Mouse (Mus musculus) cerebellum, adult 18-20 months (tissue): ENCODE results near the gene Vtn.
"Not testable (repeated sequence)": the region's sequence is repeated elsewhere in the genome, so short reads cannot be mapped to it uniquely, and the experiment has no call there.

ENCODE experiments used
- DNase-seq, 2 experiments: peaks; one replicate each; pipeline ENCODE4 v3.0.0; 2021

The Vtn gene

DNA sequence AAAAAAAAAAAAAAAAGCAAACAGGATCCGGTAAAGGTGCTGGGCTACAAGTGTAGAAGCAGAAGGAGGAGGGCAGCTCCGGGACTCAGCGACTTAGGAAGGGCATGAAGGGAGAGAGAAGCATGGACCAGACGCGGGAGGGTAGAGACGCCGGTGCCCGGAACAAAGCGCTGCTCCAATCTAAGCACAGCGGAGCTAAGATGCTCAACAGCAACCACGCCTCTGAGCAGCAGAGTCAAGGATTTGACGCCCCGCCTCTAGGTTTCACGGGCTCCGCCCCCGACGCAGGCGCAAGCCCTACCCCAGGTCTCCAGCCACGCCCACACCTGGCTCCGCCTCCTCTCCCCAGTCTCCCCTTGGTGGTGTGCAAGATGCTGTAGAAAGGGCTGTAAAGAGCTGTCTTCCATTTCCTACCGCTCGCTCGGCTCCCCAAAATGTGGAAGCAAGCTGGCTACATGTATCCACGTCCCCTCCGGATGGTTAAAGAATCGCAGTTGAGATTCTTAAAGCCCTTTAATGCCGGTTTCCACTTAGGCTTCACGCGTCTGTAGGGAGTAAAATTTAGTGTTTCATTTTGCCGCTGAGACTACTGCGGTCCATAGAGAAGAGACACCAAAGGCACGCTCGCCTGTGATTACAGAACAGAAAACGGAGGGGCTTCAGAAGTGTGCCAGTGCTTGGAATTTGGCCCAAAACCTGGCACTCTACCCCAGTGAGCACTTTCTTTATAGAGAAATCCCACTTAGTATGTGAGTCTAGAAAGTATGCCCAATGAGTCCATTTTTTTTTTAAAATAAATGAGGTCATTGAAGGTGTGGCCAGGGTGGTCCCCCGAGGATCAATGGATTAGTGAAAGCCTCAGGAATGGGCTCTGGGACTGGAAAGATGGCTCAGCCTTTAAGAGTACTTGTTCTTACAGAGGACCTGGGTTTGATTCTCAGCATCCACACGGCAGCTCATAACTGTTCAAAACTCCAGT is 1.1 kb upstream of the Vtn start, which contains the start of gene Sarm1:
Sarm1 (minus strand) TSS at position 211 of the 979 bp plus-strand sequence.
- DNase-seq: peak; percentile 98 to 100

- DNase-seq: no peak
These were observed 652 bp downstream of the Vtn start for GRCm38 (mm10) chr11:78499543-78499942.

- DNase-seq: no peak
These were observed 1.8 kb downstream of the Vtn start for GRCm38 (mm10) chr11:78500623-78501202.

DNA sequence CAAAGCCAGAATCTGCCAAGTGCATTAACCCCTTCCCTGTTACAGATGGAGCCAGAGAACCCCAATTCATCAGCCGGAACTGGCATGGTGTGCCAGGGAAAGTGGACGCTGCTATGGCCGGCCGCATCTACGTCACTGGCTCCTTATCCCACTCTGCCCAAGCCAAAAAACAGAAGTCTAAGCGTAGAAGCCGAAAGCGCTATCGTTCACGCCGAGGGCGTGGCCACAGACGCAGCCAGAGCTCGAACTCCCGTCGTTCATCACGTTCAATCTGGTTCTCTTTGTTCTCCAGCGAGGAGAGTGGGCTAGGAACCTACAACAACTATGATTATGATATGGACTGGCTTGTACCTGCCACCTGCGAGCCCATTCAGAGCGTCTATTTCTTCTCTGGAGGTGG is 2.6 kb downstream of the Vtn start:
- DNase-seq: no peak

DNA sequence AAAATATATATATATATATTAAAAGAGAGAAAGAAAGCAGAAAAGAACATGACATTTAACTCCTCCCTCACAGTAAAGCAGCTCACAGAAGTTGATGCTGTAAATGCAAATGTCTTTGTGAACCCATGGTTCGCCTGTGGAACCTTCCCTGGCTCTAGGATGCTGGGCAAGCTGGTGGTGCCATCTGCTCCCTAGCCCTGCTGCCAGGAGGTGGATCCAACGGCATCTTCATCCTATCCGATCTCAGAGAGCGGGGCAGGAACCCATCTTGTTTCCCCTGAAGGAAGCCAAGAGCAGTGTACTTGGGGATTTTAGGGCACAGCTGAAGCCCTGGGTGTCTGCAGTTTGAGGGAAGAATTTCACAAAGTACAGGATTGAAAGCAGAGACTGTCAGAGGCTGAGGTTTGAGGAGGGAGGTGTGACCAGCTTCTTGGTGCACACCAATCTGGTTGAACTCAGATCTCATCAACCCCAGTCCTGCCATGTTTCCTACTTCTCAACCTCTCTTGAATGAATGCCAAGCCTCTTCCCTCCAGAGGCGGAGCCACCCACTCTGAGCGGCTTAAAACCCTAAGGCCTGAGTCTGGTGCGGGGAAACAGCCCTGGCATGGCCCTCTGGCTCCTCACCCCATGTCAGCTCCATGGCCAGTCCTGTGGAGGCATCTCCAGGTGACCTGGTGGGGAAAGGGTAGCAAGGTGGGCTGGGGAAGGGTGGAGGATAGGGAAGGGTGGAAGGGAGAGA is 4.2 kb downstream of the Vtn start, which contains the start of gene Sebox:
Sebox (plus strand) TSS at position 539 of the 742 bp plus-strand sequence.
- DNase-seq: peak; percentile 87 to 93

- DNase-seq: no peak
These were observed 6.5 kb downstream of the Vtn start for GRCm38 (mm10) chr11:78505430-78505829.

DNA sequence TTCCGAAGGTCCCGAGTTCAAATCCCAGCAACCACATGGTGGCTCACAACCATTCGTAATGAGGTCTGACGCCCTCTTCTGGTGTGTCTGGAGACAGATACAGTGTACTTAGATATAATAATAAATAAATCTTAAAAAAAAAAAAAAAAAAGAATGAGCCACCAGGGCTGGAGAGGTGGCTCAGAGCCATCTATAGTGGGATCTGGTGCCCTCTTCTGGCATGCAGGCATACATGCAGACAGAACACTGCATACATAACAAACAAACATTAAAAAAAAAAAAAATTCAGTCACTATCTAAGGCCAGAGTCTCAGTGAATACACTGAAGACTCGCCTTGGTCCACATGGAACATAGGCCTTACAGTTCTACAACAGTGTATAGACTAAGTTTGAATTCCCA is 10.3 kb downstream of the Vtn start:
- DNase-seq: no peak

DNA sequence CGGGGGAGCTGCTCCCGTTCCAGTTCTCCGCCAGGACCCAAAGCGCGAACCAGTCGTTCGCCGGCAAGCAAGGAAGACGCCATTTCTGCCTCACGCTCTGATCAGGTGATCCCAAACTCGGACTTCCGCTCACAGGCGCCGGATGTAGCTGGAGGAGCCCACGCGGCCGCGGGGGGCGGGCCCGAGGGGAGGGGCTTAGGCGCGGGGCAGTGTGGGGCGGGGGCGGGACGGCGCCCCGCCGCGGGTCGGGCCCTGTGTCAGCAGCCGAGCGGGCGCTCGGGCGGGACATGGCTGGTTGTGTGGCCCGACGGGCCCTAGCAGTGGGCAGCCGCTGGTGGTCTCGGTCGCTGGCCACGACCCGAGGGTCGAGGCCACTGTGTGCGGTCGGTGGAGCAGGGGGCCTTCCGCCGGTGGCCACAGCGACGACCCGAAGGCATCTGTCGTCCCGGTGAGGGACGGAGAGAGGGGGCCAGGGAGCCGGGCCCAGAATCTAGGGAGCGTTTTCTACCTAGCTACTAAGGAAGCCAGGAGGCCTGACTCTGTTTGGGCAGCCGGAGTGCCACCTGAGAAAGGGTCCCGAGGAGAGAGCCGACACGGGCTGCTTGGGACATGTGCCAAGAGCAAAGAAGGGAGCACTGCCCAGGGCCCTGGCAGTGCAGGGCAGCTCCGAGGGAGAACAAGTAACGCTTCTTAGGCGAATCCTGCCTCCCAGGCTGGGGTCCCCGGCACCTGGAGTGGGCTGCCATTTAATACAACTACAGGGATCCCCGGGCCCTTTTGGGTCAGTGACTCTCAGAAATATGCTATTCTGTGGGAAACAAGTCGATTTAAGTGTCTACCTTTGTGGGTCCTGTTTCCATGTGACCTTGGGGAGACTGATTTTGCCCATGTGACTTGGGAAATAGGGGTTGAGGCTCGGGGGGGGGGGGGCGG is 13.4 kb downstream of the Vtn start, which contains the start of the genes Tmem199 and Poldip2:
Tmem199 (minus strand) TSS at position 148 of the 933 bp plus-strand sequence.
Poldip2 (plus strand) TSS at position 169 of the 933 bp plus-strand sequence.
- peak; percentile 89 to 91 for DNase-seq

GRCm38 (mm10) chr11:78513106-78513790 is 14.4 kb downstream of the Vtn start:
- no peak for DNase-seq

GRCm38 (mm10) chr11:78515549-78516325 is 16.8 kb downstream of the Vtn start:
- no peak for DNase-seq

- no peak for DNase-seq
These were observed 20.0 kb downstream of the Vtn start for GRCm38 (mm10) chr11:78518931-78519330.

DNA sequence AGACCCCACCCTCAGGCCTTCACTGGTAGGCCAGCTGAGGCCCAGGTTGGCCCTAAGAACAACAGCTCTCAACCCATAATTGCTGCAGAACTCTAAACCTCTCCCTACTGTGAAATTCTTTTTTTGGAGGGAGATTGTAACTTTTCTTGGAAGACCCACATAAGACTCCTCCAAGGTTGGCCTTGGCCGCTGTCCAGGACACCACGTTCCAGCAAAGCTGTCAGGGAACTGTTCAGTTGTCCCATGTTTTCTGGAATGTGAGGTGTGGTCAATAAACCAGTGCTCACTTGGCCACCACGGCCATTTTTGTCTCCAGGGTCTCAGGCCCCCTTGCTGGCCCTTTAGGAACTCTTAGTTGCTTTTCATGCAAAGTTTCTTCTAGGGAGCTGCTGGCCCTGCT is 23.0 kb downstream of the Vtn start:
- no peak for DNase-seq

DNA sequence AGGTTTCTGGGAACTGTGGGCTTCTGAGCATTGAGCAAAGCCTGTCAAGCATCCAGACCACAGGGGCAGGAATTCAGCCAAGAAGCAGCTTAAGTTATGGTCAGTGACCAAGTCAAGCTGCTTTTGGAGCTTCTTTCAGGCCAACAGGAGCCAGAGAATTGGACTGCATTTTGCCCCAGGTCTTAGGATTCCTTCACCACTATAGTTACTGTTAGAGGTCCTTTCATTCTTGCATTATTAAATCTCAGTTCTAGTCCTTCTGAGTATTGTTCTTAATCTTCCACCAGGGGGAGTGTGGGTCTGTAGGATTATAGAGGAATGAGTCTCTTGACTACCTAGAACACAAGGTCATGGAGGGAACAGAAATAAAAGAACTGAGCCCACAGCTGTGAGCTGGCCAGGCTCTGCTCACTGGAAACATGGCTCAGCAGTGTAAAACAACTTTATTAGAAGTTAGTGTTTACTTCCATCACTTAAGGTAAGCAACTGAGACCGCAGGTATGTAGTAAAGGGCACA is 23.6 kb downstream of the Vtn start:
- no peak for DNase-seq

DNA sequence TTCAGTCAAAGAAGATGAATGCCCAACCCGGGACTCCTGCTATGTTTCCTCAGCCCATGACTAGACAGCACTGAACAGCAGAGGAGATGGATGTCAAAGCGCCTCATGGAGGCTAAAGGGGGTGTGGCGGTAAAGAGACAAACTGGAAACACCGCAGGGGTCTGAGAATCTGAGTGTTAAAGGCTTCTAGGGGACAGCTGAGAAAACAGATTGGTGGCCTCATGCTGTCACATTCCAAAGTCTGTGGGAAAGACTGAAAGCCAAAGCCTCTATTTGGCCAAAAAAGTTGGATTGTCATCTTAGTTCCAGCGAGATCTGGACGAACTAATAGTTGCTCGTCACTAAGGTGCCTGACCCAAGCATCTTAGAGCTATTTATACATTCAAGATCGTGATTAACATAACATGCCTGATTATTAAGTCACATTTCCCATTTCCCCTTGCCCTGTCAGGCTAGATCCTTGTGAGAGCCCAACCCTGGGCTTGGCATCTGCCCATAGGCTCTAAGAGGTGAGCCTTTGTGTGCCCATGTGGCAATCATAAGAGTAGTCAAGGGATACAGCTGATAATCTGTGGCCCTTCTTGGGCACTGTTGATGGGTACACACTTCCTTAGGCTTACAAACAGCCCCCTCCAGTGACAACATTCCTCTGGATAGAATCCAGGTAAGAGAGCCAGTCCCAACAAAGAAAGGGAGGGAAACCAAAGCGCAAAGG is 24.5 kb downstream of the Vtn start:
- DNase-seq: no peak

DNA sequence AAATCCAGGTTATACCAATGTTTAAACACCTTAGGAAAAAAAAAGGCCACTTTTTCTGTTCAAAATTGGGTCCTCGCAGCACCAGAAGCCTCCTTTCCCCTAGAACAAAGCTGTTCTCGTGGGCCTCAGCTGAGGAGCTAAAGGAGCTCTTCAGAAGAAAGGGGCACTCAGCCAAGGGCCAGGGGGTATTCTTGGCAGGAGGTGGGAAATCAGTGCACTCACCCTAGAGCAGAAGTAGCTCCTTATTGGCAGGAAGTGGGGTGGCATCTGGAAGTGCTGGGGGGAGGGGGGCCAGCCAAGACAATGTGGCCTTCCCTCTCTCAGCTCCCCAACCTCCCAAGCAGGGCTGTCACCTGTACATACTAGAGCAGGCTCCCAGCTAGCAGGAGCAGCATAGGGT is 25.9 kb downstream of the Vtn start:
- DNase-seq: no peak

- DNase-seq: no peak
These were observed 29.8 kb downstream of the Vtn start for GRCm38 (mm10) chr11:78528714-78529113.

DNA sequence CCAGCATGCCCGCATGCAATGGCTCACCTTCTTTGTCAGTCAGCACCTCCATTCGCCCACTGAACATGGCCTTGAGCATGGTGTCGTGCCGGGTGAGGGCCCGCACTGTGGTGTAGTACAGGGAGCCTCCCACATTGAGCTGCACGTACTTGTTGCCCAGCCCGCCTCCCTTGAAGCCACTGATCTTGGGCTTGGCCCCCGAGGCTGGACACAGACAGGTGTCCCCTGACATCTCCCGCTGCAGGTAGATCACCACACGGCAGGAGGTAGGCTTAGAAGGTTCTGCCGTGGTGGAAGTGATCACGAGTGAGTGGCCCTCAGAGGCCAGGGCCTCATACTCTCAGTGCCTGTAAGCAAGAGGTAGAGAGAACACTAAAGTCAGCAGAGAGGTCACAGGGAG is 31.1 kb downstream of the Vtn start:
- DNase-seq: no peak

DNA sequence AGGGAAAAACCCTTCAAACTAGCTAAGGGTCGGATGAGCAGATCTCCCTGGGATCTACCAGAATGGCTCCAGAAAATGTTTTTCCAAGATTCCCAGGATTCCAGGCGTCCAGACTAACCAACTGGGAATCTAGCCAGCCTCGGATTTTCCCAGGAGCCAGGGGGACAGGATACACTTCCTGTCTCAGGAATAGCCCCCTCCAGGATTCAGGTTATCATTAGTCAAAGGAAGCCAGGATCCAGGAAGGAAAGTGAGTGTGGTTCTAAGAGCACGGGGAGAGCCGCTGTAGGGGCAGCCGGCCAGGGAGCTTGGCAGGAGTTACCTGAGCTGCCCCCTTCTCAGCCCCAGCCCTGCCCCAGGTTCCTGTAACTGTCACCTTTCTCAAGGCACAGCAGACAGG is 32.2 kb downstream of the Vtn start:
- no peak for DNase-seq

- DNase-seq: not testable (repeated sequence)
These were observed 32.6 kb downstream of the Vtn start for GRCm38 (mm10) chr11:78531515-78531914.

DNA sequence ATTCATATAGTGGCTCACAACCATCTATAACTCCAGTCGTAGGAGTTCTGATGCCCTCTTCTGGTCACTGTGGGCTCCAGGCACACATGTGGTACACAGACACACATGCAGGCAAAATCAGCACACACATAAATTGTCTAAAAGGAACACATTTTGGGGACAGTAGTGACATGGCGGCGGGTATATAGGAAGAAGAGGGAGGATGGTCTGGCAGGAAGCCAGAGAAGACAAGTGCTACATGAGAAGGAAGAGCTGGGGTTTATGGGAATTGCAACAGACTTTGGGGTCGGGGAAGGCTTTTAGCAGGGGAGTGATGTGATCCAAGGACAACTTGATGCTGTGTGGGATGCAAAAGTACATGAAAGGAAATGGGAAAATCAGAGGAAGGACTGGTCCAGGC is 35.6 kb downstream of the Vtn start:
- no peak for DNase-seq
